Mouse (Mus musculus) lung, embryonic 16.5 days (tissue): Measurements from ENCODE around the gene Ntng2. TPM values are rescaled to one million over a fixed set of nuclear protein-coding genes. Genes with fewer than 3 reads are reported as not detected.

Experiments used
- ATAC-seq: fragments of 200-750 bp; cut with Nextera tagmentation; 2 replicates; pipeline ENCODE4 v1.8.0; 2017; ENCODE audit warnings: low read depth, mild to moderate bottlenecking, moderate library complexity
- H3K27ac ChIP-seq: fragments of 300-500 bp; sonication (generic); 2 replicates; pipeline ENCODE4 v1.5.1; 2014; ENCODE audit warnings: mild to moderate bottlenecking, control low read depth, low read length
- H3K27me3 ChIP-seq: fragments of 300-500 bp; sonication (generic); 2 replicates; pipeline ENCODE4 v1.6.1; 2014; ENCODE audit warnings: low read depth, low read length, mixed read lengths; ENCODE audit not compliant: control insufficient read depth, insufficient read depth
- H3K36me3 ChIP-seq: fragments of 300-500 bp; sonication (generic); 2 replicates; pipeline ENCODE4 v1.6.1; 2014; ENCODE audit warnings: low read length; ENCODE audit not compliant: control insufficient read depth, insufficient read depth
- H3K4me1 ChIP-seq: fragments of 300-500 bp; sonication (generic); replicated peaks from 2 replicates; pipeline ENCODE4 v1.6.1; 2014; ENCODE audit warnings: low read length, mixed read lengths; ENCODE audit not compliant: control insufficient read depth, insufficient read depth
- H3K4me2 ChIP-seq: fragments of 300-500 bp; sonication (generic); 2 replicates; pipeline ENCODE4 v1.6.1; 2014; ENCODE audit warnings: low read depth, low read length, control low read depth
- H3K4me3 ChIP-seq: fragments of 300-500 bp; sonication (generic); 2 replicates; pipeline ENCODE4 v1.5.1; 2014; ENCODE audit warnings: mild to moderate bottlenecking, low read length, control low read depth
- H3K9ac ChIP-seq: fragments of 300-500 bp; sonication (generic); 2 replicates; pipeline ENCODE4 v1.6.1; 2014; ENCODE audit warnings: low read length, control low read depth
- H3K9me3 ChIP-seq: fragments of 300-500 bp; sonication (generic); 2 replicates; pipeline ENCODE4 v1.6.1; 2016; ENCODE audit warnings: low read length; ENCODE audit not compliant: control insufficient read depth
- WGBS: fragments of 180-500 bp; shearing (Covaris S2); extraction: QIAGEN DNeasy Blood & Tissue Kit; methylation state at CpG from one replicate; pipeline ENCODE4 v1.1.7; 2014; 5-methylcytosine and 5-hydroxymethylcytosine counted together
- polyA plus RNA-seq: library from polyadenylated mRNA; unstranded; fragments of >200 nt; fragmentation: Nextera tagmentation; extraction: Ambion mirVana; gene quantifications from 2 replicates; pipeline ENCODE4 v1.2.1, GENCODE M21; 2015

Gene Ntng2
- polyA plus RNA-seq, 1 experiment from 2014 or later = 0.46 TPM

GRCm38 (mm10) chr2:29183266-29183924, 69.4 kb downstream of the Ntng2 start:
- Histone ChIP-seq H3K4me3 (no peak overlapping the region), H3K4me1 (no peaks in the 10 kb centered on the region), H3K9me3 (no peaks in the 10 kb centered on the region), H3K9ac (no peak overlapping the region), H3K36me3 (peaks cover 9% of the 10 kb centered on the region), H3K4me2 (no peak overlapping the region), H3K27me3 (no peaks in the 10 kb centered on the region), H3K27ac (no peak overlapping the region)
- ATAC-seq = no peak
- WGBS = 50% methylated on average over 6 of the region's 6 CpGs

DNA sequence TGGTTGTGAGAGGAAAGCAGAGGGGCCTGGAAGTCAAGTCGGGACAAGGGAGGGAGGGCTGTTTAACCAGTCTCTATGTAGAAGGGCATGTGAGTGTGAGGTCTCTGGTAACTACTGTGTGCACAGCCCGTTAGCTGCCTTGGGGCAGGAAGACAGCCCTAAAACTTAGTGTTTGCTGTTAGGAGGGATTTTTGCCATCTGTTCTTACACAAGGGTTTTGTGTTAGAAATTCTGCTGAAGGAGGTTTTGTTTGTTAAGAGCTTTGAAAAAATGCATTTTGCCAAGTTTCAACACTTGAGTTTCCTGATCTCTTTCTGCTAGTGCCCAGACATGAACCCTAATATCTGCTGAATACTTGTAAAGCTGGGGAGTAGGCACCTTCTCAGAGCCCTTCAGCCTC, 71.7 kb downstream of the Ntng2 start:
- WGBS = 68% methylated on average over 2 of the region's 2 CpGs
- H3K27me3 ChIP-seq = no peaks in the 10 kb centered on the region
- no peak overlapping the region for H3K27ac ChIP-seq
- no peak overlapping the region for H3K9ac ChIP-seq
- no peak overlapping the region for H3K4me2 ChIP-seq
- peaks cover 17% of the 10 kb centered on the region for H3K36me3 ChIP-seq
- ATAC-seq = no peak
- no peak overlapping the region for H3K4me3 ChIP-seq
- H3K4me1 ChIP-seq = no peaks in the 10 kb centered on the region
- no peaks in the 10 kb centered on the region for H3K9me3 ChIP-seq

GRCm38 (mm10) chr2:29179810-29180209, 73.0 kb downstream of the Ntng2 start:
- no peak overlapping the region for H3K4me3 ChIP-seq
- H3K9ac ChIP-seq = no peak overlapping the region
- no peak overlapping the region for H3K27ac ChIP-seq
- no peaks in the 10 kb centered on the region for H3K27me3 ChIP-seq
- no peak for ATAC-seq
- no peaks in the 10 kb centered on the region for H3K4me1 ChIP-seq
- 89% methylated on average over 4 of the region's 4 CpGs for WGBS
- no peak overlapping the region for H3K4me2 ChIP-seq
- no peaks in the 10 kb centered on the region for H3K9me3 ChIP-seq
- H3K36me3 ChIP-seq = peaks cover 19% of the 10 kb centered on the region

DNA sequence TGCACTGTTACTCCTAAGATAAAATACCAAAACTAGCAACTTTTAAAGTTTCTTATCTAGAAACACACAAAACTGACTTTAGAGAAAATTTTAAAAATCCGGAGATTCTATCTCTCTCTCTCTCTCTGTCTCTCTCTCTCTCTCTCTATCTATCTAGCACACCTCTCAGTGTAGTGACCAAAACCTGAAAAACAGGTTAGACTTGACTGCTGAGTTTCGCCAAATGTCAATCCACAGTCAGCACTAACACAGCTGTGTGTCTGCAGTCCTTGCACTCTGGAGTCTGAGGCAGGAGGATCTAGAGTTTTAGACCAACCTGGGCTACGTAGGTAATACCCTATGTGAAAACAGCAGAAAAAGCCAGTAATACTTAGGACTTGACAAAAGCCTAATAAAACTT, 77.9 kb downstream of the Ntng2 start:
- H3K36me3 ChIP-seq = peaks cover 31% of the 10 kb centered on the region
- H3K4me3 ChIP-seq = no peak overlapping the region
- H3K9ac ChIP-seq = no peak overlapping the region
- H3K4me2 ChIP-seq = no peak overlapping the region
- no peak overlapping the region for H3K27ac ChIP-seq
- H3K4me1 ChIP-seq = no peaks in the 10 kb centered on the region
- no peaks in the 10 kb centered on the region for H3K9me3 ChIP-seq
- ATAC-seq = no peak
- no peaks in the 10 kb centered on the region for H3K27me3 ChIP-seq
- WGBS = 75% methylated on average over 3 of the region's 3 CpGs

- H3K4me3 ChIP-seq = no peak overlapping the region
- no peaks in the 10 kb centered on the region for H3K27me3 ChIP-seq
- no peak overlapping the region for H3K4me2 ChIP-seq
- H3K36me3 ChIP-seq = peaks cover 31% of the 10 kb centered on the region
- no peak overlapping the region for H3K27ac ChIP-seq
- no peak for ATAC-seq
- H3K9me3 ChIP-seq = no peaks in the 10 kb centered on the region
- H3K9ac ChIP-seq = no peak overlapping the region
- 91% methylated on average over 5 of the region's 5 CpGs for WGBS
- no peaks in the 10 kb centered on the region for H3K4me1 ChIP-seq
Observed at GRCm38 (mm10) chr2:29168067-29168466, 84.7 kb downstream of the Ntng2 start.

GRCm38 (mm10) chr2:29151941-29152340, 100.9 kb downstream of the Ntng2 start:
- H3K4me3 ChIP-seq = no peak overlapping the region
- no peak for ATAC-seq
- H3K4me2 ChIP-seq = no peak overlapping the region
- H3K9me3 ChIP-seq = no peaks in the 10 kb centered on the region
- H3K9ac ChIP-seq = no peak overlapping the region
- WGBS = 70% methylated on average over 2 of the region's 2 CpGs
- no peak overlapping the region for H3K27ac ChIP-seq
- peaks cover 31% of the 10 kb centered on the region for H3K36me3 ChIP-seq
- H3K27me3 ChIP-seq = no peaks in the 10 kb centered on the region
- no peaks in the 10 kb centered on the region for H3K4me1 ChIP-seq

Other genes with a start within 250 kb of the Ntng2 start
- 0.70 and 1.1 TPM in 2 replicates for gene Cfap77, start 197.9 kb downstream of the Ntng2 start, polyA plus RNA-seq
- 11.5 and 12.2 TPM in 2 replicates for gene Ttf1, start 192.7 kb downstream of the Ntng2 start, polyA plus RNA-seq
- gene Setx, start 128.8 kb downstream of the Ntng2 start, polyA plus RNA-seq = 8.2 and 9.6 TPM in 2 replicates
- 45.0 and 45.7 TPM in 2 replicates for gene Med27, start 93.8 kb upstream of the Ntng2 start, polyA plus RNA-seq